Mouse (Mus musculus): ENCODE results near the gene Stag3.

GRCm38 (mm10) chr5:138253061-138253460, 27.0 kb upstream of the Stag3 start:
- no peak for TF ChIP-seq CTCF (IDR thresholded peaks at IDR 0.05; ENCODE audit: control insufficient read depth, insufficient read depth, insufficient read length)
- TF ChIP-seq MAX (IDR thresholded peaks at IDR 0.05) = no peak
- TF ChIP-seq CEBPB (IDR thresholded peaks at IDR 0.05; ENCODE audit: low read depth) = no peak
- TF ChIP-seq USF1 (IDR thresholded peaks at IDR 0.05; ENCODE audit: low read depth) = no peak
- TF ChIP-seq MYOD1 (IDR thresholded peaks at IDR 0.05; ENCODE audit: control insufficient read depth, insufficient read length, low read depth) = no peak
- no peak for TF ChIP-seq FOSL1 (IDR thresholded peaks at IDR 0.05; ENCODE audit: insufficient read depth, low read length, poor library complexity, severe bottlenecking)
